Mouse (Mus musculus): ENCODE measurements around the gene Axin2.

- TF ChIP-seq CTCF (IDR thresholded peaks at IDR 0.05; ENCODE audit: borderline replicate concordance, control insufficient read depth, extremely low read depth, insufficient read depth, low read length, poor library complexity), result no peak
- TF ChIP-seq POLR2A (IDR thresholded peaks at IDR 0.05; ENCODE audit: control insufficient read depth, extremely low read depth, insufficient read depth, low read length, poor library complexity), result no peak
Observed at GRCm38 (mm10) chr11:108965740-108966139, 45.6 kb downstream of the Axin2 start.

All from thymus, adult 2 months (tissue).